In genomic region chr7:45722348-45722713, GRCm38 (mm10) we compare ENCODE assay signal across 15 mouse cellular contexts. TPM values are rescaled to one million over a fixed set of nuclear protein-coding genes. Genes with fewer than 3 reads are reported as not detected.
DNase-seq lines count a peak whose midpoint lies in the region; ATAC-seq lines count a peak whose summit lies in the region.
"Had no signal": no experiment of that assay in that cellular context is flagged by ENCODE, and none has a peak within 500 bp of the region (broad histone marks: within the 10 kb centered on the region; RNA-seq: fewer than 3 reads in every experiment).

No protein-coding gene starts in this region.

- H3K4me2 ChIP-seq in liver, embryonic 11.5 days = no peak overlapping the region
- H3K4me2 ChIP-seq in midbrain, embryonic 13.5 days (replicated peaks) = no peak overlapping the region

- no peaks in the 10 kb centered on the region for H3K27me3 ChIP-seq in liver, embryonic 11.5 days (replicated peaks; ENCODE audit: control insufficient read depth, insufficient read depth, low read length)
- H3K27me3 ChIP-seq in midbrain, embryonic 13.5 days = no peaks in the 10 kb centered on the region

- H3K4me1 ChIP-seq in liver, embryonic 11.5 days (replicated peaks; ENCODE audit: control insufficient read depth, insufficient read depth, low read length) = peaks cover 14% of the 10 kb centered on the region
- peaks cover 21% of the 10 kb centered on the region for H3K4me1 ChIP-seq in midbrain, embryonic 13.5 days (replicated peaks)

- no peak for ATAC-seq in liver, embryonic 11.5 days (replicated peaks; ENCODE audit: low FRiP score)
- no peak for ATAC-seq in midbrain, embryonic 13.5 days

- peaks cover 63% of the 10 kb centered on the region for H3K36me3 ChIP-seq in liver, embryonic 11.5 days (ENCODE audit: control insufficient read depth, insufficient read depth, low read length)
- H3K36me3 ChIP-seq in midbrain, embryonic 13.5 days = peaks cover 82% of the 10 kb centered on the region

- H3K9ac ChIP-seq in liver, embryonic 11.5 days (ENCODE audit: low read depth, low read length) = no peak overlapping the region
- no peak overlapping the region for H3K9ac ChIP-seq in midbrain, embryonic 13.5 days (replicated peaks)

- DNase-seq in cerebellum, adult 18-20 months = peak; percentile 53 to 56
- no peak for DNase-seq in cerebellum, postnatal 4 days (ENCODE audit: low spot score in 2 of 2)
- no peak for DNase-seq in liver, embryonic 11.5 days (ENCODE audit: low spot score)
- no peak for DNase-seq in liver
- DNase-seq in cerebellum, postnatal 36 days = peak; percentile 42 to 55
- no peak for DNase-seq in frontal cortex, postnatal 25 days (ENCODE audit: low spot score in 2 of 2)
- no peak for DNase-seq in yolk sac, embryonic 10.5 days (ENCODE audit: low spot score)
- DNase-seq: heart, postnatal 36 days had no signal

- H3K27ac ChIP-seq in liver, embryonic 11.5 days (ENCODE audit: low read depth, low read length) = 0 out of 2 replicates have a peak overlapping the region, but pooled peaks have one; percentile 8
- H3K27ac ChIP-seq in midbrain, embryonic 13.5 days = peak overlapping the region; percentile 28; the same call in 1 of the 2 replicates
- H3K27ac ChIP-seq: macrophage had no signal

- no peak overlapping the region for H3K4me3 ChIP-seq in liver, embryonic 11.5 days (ENCODE audit: low read depth, low read length)
- H3K4me3 ChIP-seq in midbrain, embryonic 13.5 days (replicated peaks) = no peak overlapping the region

- WGBS in liver, embryonic 11.5 days = 84% methylated on average over 13 of the region's 13 CpGs
- WGBS in midbrain, embryonic 13.5 days = 88% methylated on average over 13 of the region's 13 CpGs

- no peaks in the 10 kb centered on the region for H3K9me3 ChIP-seq in liver, embryonic 11.5 days (ENCODE audit: control insufficient read depth, low read length)
- H3K9me3 ChIP-seq in midbrain, embryonic 13.5 days = no peaks in the 10 kb centered on the region

RNA-seq across cellular contexts. Expression of gene Fam83e, which starts 1.3 kb away (rescaled TPM):
- polyA plus RNA-seq in liver, embryonic 11.5 days (2014; fragmentation: Nextera tagmentation; extraction: Ambion mirVana) = 0.77 and 1.1 TPM in 2 replicates
- 1.0 and 1.3 TPM in 2 replicates for polyA plus RNA-seq in midbrain, embryonic 13.5 days (2015; fragmentation: Nextera tagmentation; extraction: Ambion mirVana)
- polyA plus RNA-seq: macrophage had no signal

RNA-seq across cellular contexts. Expression of gene Spaca4, which starts 3.3 kb away (rescaled TPM):
- polyA plus RNA-seq in liver, embryonic 11.5 days (2014; fragmentation: Nextera tagmentation; extraction: Ambion mirVana) = not detected in 2 replicates
- polyA plus RNA-seq in midbrain, embryonic 13.5 days (2015; fragmentation: Nextera tagmentation; extraction: Ambion mirVana) = not detected in 2 replicates
- polyA plus RNA-seq: adrenal gland, adult 2 months; kidney, embryonic 16.5 days; limb, embryonic 11.5 days; macrophage; spleen, adult 2 months; urinary bladder, adult 2 months had no signal

RNA-seq across cellular contexts. Expression of gene Sphk2, which starts 4.5 kb away (rescaled TPM):
- polyA plus RNA-seq in liver, embryonic 11.5 days (2014; fragmentation: Nextera tagmentation; extraction: Ambion mirVana) = 24.2 and 25.6 TPM in 2 replicates
- 24.3 and 27.1 TPM in 2 replicates for polyA plus RNA-seq in midbrain, embryonic 13.5 days (2015; fragmentation: Nextera tagmentation; extraction: Ambion mirVana)

RNA-seq across cellular contexts. Expression of gene Rpl18, which starts 7.1 kb away (rescaled TPM):
- 1,405 and 1,469 TPM in 2 replicates for polyA plus RNA-seq in liver, embryonic 11.5 days (2014; fragmentation: Nextera tagmentation; extraction: Ambion mirVana)
- 643 and 684 TPM in 2 replicates for polyA plus RNA-seq in midbrain, embryonic 13.5 days (2015; fragmentation: Nextera tagmentation; extraction: Ambion mirVana)

RNA-seq across cellular contexts. Expression of gene Dbp, which starts 17.4 kb away (rescaled TPM):
- polyA plus RNA-seq in liver, embryonic 11.5 days (2014; fragmentation: Nextera tagmentation; extraction: Ambion mirVana) = 1.8 and 1.9 TPM in 2 replicates
- polyA plus RNA-seq in midbrain, embryonic 13.5 days (2015; fragmentation: Nextera tagmentation; extraction: Ambion mirVana) = 3.4 and 4.0 TPM in 2 replicates

Comparison
In these comparisons a context has a peak if more than half of its experiments do, and no peak if none do; other contexts are left out.
1. DNase-seq: peak in cerebellum, adult 18-20 months (2 of 2) and cerebellum, postnatal 36 days (2 of 2); none in cerebellum, postnatal 4 days (0 of 2), liver, embryonic 11.5 days (single experiment), liver (single experiment), frontal cortex, postnatal 25 days (0 of 2) and yolk sac, embryonic 10.5 days (single experiment).